Mouse (Mus musculus): Measurements from ENCODE around the gene Cela3b.

GRCm38 (mm10) chr4:137376778-137377177 lies 53.6 kb downstream of the Cela3b start:
- no peak for TF ChIP-seq EP300 (IDR thresholded peaks at IDR 0.05; ENCODE audit: insufficient read depth, low read depth, low read length)
- TF ChIP-seq CTCF (IDR thresholded peaks at IDR 0.05) = no peak

All from heart, adult 2 months (tissue).